Mouse (Mus musculus) hematopoietic stem cell, adult 5-6 weeks (primary cell): ENCODE data around the gene Dock4. TPM values are rescaled to one million over a fixed set of nuclear protein-coding genes. Genes with fewer than 3 reads are reported as not detected.
"Not testable (repeated sequence)": the region's sequence is repeated elsewhere in the genome, so short reads cannot be mapped to it uniquely, and the experiment has no call there.

Source experiments
- ATAC-seq, 2 experiments: fragments of 125-278 bp in 1 of 2; replicated peaks in 1 of 2; 2 replicates each; pipeline ENCODE4 v1.8.0; 2016 to 2017; ENCODE audit warnings: inconsistent platforms in 2 of 2, mild to moderate bottlenecking in 2 of 2, moderate number of reproducible peaks in 2 of 2, low read depth in 1 of 2, moderate TSS enrichment in 1 of 2; ENCODE audit not compliant: low FRiP score in 2 of 2, poor library complexity in 2 of 2, severe bottlenecking in 2 of 2, insufficient read depth in 1 of 2, low TSS enrichment in 1 of 2
- total RNA-seq: library from RNA; stranded (forward); fragments of 172-1452, 232-1000 nt; gene quantifications from 2 replicates; pipeline ENCODE4 v1.2.3, GENCODE M21; 2017

Dock4 gene
- total RNA-seq, 1 experiment from 2014 or later: 0.65 TPM

GRCm38 (mm10) chr12:40838940-40839339, 393.2 kb downstream of the Dock4 start:
- no peak for ATAC-seq

DNA sequence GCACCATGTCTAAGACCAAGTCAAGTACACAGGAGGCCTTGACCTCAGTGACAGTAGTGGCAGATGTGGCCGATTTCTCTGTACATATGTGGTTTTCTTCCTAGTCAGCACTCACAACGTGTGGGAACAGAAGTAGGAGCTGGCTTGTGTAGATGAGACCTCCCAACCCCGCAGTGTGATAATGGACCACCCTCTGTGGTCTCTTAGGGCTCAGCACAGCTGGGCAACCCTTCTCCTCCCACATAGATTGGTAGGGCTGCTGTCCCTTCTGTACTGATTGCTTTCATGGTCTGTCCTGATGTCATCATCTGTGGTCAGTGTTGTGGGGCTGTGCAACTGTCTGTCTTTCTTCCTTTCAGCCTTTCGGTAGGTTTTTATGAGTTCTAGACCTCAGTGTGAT, 394.1 kb downstream of the Dock4 start:
- no peak for ATAC-seq

DNA sequence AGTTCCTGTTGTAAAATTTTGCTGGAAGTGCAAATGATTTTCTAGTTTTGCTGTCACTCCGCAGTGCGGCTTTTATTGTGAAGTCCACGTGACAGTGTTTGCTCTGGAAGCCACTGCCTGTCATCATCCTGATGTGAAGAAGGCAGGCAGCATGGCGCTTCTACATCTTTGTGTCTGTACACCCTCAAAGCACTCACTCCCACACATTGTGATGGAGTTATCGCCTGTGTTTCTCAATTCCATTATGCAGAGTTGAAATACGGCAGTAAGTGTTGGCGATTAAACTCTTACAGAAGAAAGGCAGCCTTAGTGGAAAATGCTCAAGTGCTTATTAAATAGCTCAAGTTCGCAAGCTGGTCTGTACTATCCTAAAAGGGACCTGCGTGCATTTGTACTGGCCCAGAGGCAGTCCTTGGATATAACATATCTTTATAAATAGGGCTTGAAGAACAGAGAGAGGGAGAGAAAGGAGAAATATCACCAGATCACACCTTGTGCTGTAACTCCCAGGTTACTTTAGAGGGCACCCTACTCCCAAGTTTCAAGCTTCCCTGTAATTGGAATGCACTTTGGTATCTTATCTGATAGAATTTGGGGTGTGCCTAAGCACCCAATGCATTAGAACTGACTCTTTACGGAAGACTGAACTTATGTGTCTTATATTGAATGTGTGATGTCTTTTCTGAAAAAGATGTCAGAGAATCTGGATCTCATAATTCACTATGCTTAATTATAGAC, 396.7 kb downstream of the Dock4 start:
- ATAC-seq: peak in 1 of 2 experiments; percentile 49; a peak in 1 of 4 replicates

- no peak for ATAC-seq
Measured at GRCm38 (mm10) chr12:40842991-40843390, 397.2 kb downstream of the Dock4 start.

DNA sequence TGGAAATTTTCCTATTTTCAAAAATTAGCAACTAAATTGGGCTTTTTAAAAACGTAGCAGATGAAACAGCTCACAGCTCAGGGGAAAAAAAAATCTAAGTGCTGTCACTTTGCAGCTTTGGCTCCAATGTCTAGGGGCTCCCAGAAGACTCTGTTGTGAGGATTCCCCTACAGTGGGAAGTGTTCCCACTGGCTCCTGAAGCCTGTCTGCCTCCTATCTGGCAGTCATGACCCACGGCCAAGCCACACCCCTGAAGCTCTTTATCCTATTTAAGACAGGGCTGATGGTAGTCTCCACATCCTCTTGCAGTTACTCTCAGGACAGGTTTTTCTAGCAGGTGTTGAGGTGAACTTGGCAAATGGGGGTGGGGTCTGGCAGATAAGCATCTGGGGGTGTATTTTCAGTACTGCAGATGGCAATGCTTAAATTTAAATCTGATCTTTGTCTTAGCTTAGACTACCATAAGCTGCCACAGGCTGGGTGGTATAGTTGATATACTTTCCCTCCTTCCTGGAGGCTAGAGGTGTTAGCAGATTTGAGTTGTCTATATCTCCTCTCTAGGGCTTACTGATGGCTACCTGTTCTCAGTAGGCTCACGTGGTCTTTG, 397.8 kb downstream of the Dock4 start:
- ATAC-seq: no peak

DNA sequence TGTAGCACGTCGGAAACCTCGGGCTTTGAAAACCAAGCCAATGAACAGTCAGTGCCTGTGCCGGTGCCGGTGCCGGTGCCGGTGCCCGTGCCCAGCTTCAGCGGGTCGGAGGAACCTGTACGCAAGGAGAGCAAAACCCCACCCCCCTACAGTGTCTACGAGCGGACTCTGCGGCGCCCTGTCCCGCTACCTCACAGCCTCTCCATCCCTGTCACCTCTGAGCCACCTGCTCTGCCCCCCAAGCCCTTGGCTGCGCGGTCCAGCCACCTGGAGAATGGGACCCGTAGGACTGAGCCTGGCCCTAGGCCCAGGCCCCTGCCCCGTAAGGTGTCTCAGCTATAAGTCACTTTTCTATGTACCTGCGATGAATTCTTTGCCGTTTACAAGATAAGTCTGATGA, 398.6 kb downstream of the Dock4 start:
- ATAC-seq: no peak

GRCm38 (mm10) chr12:40854705-40855367, 409.1 kb downstream of the Dock4 start:
- ATAC-seq: no peak

DNA sequence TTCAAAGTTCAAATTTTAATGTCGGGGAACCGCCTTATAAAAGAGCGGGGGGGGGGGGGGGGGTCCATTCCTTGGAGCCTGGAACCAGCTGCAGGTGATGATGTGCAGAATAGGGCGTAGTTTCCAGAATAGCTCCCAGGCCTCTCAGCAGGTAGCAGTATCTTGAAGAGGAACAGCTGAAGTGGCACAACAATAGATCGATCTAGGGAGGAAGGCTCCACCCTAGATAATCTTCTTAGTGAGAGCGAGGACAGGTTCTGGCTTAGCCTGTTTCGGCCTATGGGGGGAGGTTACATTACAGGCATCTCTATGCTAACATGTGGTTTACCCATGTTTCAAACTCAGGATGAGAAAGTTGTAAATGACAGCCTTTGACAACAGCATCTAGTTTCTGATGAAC, 411.7 kb downstream of the Dock4 start:
- no peak for ATAC-seq

GRCm38 (mm10) chr12:40858763-40859162, 413.0 kb downstream of the Dock4 start:
- ATAC-seq: not testable (repeated sequence)

DNA sequence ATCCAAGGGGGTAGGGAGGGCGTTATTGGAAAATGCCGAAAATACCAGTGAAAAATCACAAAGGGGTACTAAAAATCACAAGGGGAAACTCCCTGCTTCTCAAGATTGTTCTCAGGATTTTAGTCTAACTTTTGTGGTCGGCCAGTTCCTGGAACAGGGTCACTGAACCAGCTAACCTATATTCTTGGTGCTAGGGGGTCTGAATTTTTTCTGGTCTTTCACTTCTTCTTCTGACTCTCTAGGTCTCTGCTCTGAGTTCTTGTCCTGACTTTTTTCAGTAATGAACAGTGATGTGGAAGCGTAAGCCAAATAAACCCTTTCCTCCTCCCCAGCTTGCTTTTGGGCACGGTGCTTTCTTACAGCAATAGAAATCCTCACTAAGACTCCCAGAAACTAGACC, 424.6 kb downstream of the Dock4 start:
- no peak for ATAC-seq

- no peak for ATAC-seq
Measured at GRCm38 (mm10) chr12:40872716-40873115, 427.0 kb downstream of the Dock4 start.

DNA sequence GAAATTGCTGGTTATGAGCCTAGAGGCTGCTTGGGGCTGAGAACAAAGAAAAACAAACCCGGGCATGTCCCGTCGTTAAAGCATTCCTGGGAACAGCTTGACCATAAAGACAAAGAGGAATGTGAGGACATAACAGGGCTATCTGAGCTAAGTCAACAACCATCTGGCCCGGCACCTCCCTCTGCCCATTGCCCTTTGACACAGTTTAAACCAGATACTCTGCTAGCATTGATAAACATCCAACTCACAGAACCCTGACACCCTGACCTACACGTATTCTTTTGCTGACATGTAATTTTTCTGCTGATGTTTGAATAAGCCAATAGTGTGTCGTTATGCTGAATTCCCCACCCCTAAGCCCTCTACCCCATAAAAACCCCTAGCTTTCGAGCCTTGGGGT, 427.5 kb downstream of the Dock4 start:
- ATAC-seq: not testable (repeated sequence)

DNA sequence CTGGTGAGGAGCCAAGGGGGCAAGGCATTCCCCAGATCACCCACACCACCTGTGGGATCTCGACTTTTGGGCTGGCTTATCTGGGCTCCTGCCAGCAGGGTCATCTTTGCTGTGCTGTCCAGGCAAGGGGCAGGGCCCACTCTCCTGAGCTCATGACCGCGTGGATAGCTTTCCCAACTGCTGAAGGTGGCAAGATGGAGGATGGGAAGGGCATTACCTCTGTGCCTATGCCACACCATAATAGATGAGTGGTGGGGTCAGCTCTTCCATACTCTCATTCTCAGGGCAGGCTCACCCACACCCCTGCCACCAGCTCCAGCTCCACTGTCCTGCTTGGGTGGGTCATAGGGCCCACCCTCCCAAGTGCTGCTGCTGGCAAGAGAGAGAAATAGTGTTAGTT, 439.2 kb downstream of the Dock4 start:
- no peak for ATAC-seq

- ATAC-seq: no peak
Measured at GRCm38 (mm10) chr12:40885377-40885776, 439.6 kb downstream of the Dock4 start.

- ATAC-seq: no peak
Measured at GRCm38 (mm10) chr12:40887496-40887895, 441.7 kb downstream of the Dock4 start.

- ATAC-seq: no peak
Measured at GRCm38 (mm10) chr12:40888261-40888791, 442.6 kb downstream of the Dock4 start.

DNA sequence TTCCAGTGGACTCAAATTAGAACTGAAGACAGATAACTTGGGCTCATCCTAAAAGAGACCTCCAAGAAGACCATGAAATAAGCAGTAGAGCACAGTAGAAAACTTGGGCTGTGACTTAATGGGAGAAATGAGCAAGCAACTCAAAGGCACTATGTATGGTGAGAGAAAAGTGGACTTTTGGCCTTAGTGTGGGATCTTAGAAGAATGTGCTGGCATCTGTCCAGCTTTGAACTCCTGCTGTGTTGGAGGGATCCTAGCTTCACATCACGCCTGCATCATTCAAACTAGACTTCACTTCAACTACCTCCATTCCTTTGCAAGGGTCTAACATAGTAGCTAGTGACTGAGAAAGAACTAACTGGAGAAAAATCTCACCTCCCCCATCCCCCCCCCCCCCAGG, 443.1 kb downstream of the Dock4 start:
- no peak for ATAC-seq

GRCm38 (mm10) chr12:40889534-40889933, 443.8 kb downstream of the Dock4 start:
- ATAC-seq: no peak
